Mouse (Mus musculus) ES-E14 (cell line): ENCODE measurements at regions not wholly inside any gene's neighbourhood (a gene's known extent, or its start where the extent isn't known, plus 50 kb on each side); places are given as distances from the start of the nearest gene placed in this dataset.

Source experiments
- HCFC1 ChIP-seq: IDR thresholded peaks from 2 replicates; pipeline ENCODE4 v1.6.1; 2012; ENCODE audit warnings: low read length, inconsistent platforms, borderline replicate concordance; ENCODE audit not compliant: insufficient read depth
- ZC3H11A ChIP-seq: IDR thresholded peaks from 2 replicates; pipeline ENCODE4 v1.6.1; 2012; ENCODE audit warnings: low read depth, mild to moderate bottlenecking, inconsistent platforms, low read length, borderline replicate concordance
- ZNF384 ChIP-seq: IDR thresholded peaks from 2 replicates; pipeline ENCODE4 v1.6.1; 2012; ENCODE audit warnings: low read depth, low read length, inconsistent platforms

GRCm38 (mm10) chr5:100982573-100982936 lies 137.0 kb downstream of the Gpat3 start:
- TF ChIP-seq ZNF384 (no peak), ZC3H11A (no peak), HCFC1 (no peak)
